Mouse (Mus musculus): ENCODE measurements at regions not wholly inside any gene's neighbourhood (a gene's known extent, or its start where the extent isn't known, plus 50 kb on each side); places are given as distances from the start of the nearest gene placed in this dataset.

DNA sequence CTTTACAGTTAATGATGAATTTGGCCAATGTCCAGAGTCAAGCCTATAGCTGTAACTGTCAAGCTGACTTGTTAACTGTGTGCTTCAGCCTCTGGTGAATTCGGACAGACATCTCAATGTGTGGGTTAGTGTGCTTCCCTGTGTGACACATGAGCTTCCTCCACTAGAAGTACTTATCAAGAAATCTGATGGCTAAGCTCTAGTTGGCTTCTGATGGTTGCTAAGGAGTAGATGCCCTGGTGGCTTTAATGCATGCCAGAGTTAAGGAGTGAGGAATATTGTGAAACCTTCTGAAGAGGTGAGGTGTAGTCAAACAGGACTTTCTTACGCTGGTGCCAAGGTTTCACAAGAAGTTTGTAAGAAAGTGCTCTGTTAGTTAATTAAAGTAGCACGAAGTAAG lies 208.1 kb upstream of the Tet2 start:
- no peak for TF ChIP-seq CTCF (IDR thresholded peaks at IDR 0.05; ENCODE audit: insufficient read depth, low read depth, low read length)
- no peak for TF ChIP-seq POLR2A (IDR thresholded peaks at IDR 0.05; ENCODE audit: insufficient read depth, low read depth, low read length)

All from olfactory bulb, adult 2 months (tissue).